Mouse (Mus musculus) hindbrain, embryonic 16.5 days (tissue): Measurements from ENCODE around the gene St14. TPM values are rescaled to one million over a fixed set of nuclear protein-coding genes. Genes with fewer than 3 reads are reported as not detected.

Experiments
- ATAC-seq: fragments of 200-750 bp; cut with Nextera tagmentation; 2 replicates; pipeline ENCODE4 v1.8.0; 2017; ENCODE audit warnings: moderate TSS enrichment, moderate library complexity
- H3K27ac ChIP-seq: fragments of 300-500 bp; sonication (generic); 2 replicates; pipeline ENCODE4 v1.5.1; 2014; ENCODE audit warnings: low read depth, mild to moderate bottlenecking, control low read depth, low read length, moderate library complexity
- H3K27me3 ChIP-seq: fragments of 300-500 bp; sonication (generic); replicated peaks from 2 replicates; pipeline ENCODE4 v1.6.1; 2014; ENCODE audit warnings: low read length; ENCODE audit not compliant: control insufficient read depth, insufficient read depth
- H3K36me3 ChIP-seq: fragments of 300-500 bp; sonication (generic); 2 replicates; pipeline ENCODE4 v1.6.1; 2014; ENCODE audit warnings: mild to moderate bottlenecking, low read length, moderate library complexity, mixed read lengths; ENCODE audit not compliant: control insufficient read depth, insufficient read depth
- H3K4me1 ChIP-seq: fragments of 300-500 bp; sonication (generic); 2 replicates; pipeline ENCODE4 v1.6.1; 2014; ENCODE audit warnings: low read depth, low read length; ENCODE audit not compliant: control insufficient read depth, insufficient read depth
- H3K4me2 ChIP-seq: fragments of 300-500 bp; sonication (generic); 2 replicates; pipeline ENCODE4 v1.6.1; 2014; ENCODE audit warnings: mild to moderate bottlenecking, low read length, control low read depth, moderate library complexity
- H3K4me3 ChIP-seq: fragments of 300-500 bp; sonication (generic); 2 replicates; pipeline ENCODE4 v1.5.1; 2014; ENCODE audit warnings: mild to moderate bottlenecking, low read length, control low read depth, moderate library complexity
- H3K9ac ChIP-seq: fragments of 300-500 bp; sonication (generic); 2 replicates; pipeline ENCODE4 v1.6.1; 2014; ENCODE audit warnings: low read depth, mild to moderate bottlenecking, control low read depth, low read length, moderate library complexity
- H3K9me3 ChIP-seq: fragments of 300-500 bp; sonication (generic); 2 replicates; pipeline ENCODE4 v1.6.1; 2014; ENCODE audit warnings: mild to moderate bottlenecking, low read length, moderate library complexity; ENCODE audit not compliant: control insufficient read depth
- whole genome bisulfite sequencing: fragments of 180-500 bp; shearing (Covaris S2); extraction: QIAGEN DNeasy Blood & Tissue Kit; methylation state at CpG from one replicate; pipeline ENCODE4 v1.1.7; 2014; 5-methylcytosine and 5-hydroxymethylcytosine counted together
- polyA plus RNA-seq: library from polyadenylated mRNA; unstranded; fragments of >200 nt; fragmentation: Nextera tagmentation; extraction: Ambion mirVana; gene quantifications from 2 replicates; pipeline ENCODE4 v1.2.1, GENCODE M21; 2015

St14 gene
- polyA plus RNA-seq, 1 experiment from 2014 or later, result 0.93 TPM

- H3K4me2 ChIP-seq, result no peak overlapping the region
- no peaks in the 10 kb centered on the region for H3K36me3 ChIP-seq
- no peak for ATAC-seq
- no peak overlapping the region for H3K4me3 ChIP-seq
- no peak overlapping the region for H3K9ac ChIP-seq
- 95% methylated on average over 10 of the region's 10 CpGs for WGBS
- no peaks in the 10 kb centered on the region for H3K27me3 ChIP-seq
- no peaks in the 10 kb centered on the region for H3K4me1 ChIP-seq
- no peaks in the 10 kb centered on the region for H3K9me3 ChIP-seq
- no peak overlapping the region for H3K27ac ChIP-seq
These were observed 40.5 kb downstream of the St14 start for GRCm38 (mm10) chr9:31091162-31091581.

- ATAC-seq, result no peak
- Histone ChIP-seq H3K27ac (no peak overlapping the region), H3K4me1 (no peaks in the 10 kb centered on the region), H3K36me3 (no peaks in the 10 kb centered on the region), H3K4me3 (no peak overlapping the region), H3K9ac (no peak overlapping the region), H3K4me2 (no peak overlapping the region), H3K9me3 (no peaks in the 10 kb centered on the region), H3K27me3 (no peaks in the 10 kb centered on the region)
- WGBS, result 80% methylated on average over 29 of the region's 29 CpGs
These were observed 41.3 kb downstream of the St14 start for GRCm38 (mm10) chr9:31090081-31091023.

GRCm38 (mm10) chr9:31089541-31089940, 42.1 kb downstream of the St14 start:
- no peaks in the 10 kb centered on the region for H3K4me1 ChIP-seq
- WGBS, result 81% methylated on average over 9 of the region's 9 CpGs
- no peak for ATAC-seq
- H3K27me3 ChIP-seq, result no peaks in the 10 kb centered on the region
- H3K27ac ChIP-seq, result no peak overlapping the region
- H3K36me3 ChIP-seq, result no peaks in the 10 kb centered on the region
- no peaks in the 10 kb centered on the region for H3K9me3 ChIP-seq
- no peak overlapping the region for H3K4me3 ChIP-seq
- no peak overlapping the region for H3K4me2 ChIP-seq
- no peak overlapping the region for H3K9ac ChIP-seq

GRCm38 (mm10) chr9:31088883-31089282, 42.8 kb downstream of the St14 start:
- Histone ChIP-seq H3K36me3 (no peaks in the 10 kb centered on the region), H3K9me3 (no peaks in the 10 kb centered on the region), H3K27me3 (no peaks in the 10 kb centered on the region), H3K4me2 (no peak overlapping the region), H3K9ac (no peak overlapping the region), H3K4me1 (no peaks in the 10 kb centered on the region), H3K4me3 (no peak overlapping the region), H3K27ac (no peak overlapping the region)
- WGBS, result 93% methylated on average over 4 of the region's 4 CpGs
- no peak for ATAC-seq

GRCm38 (mm10) chr9:31088116-31088515, 43.5 kb downstream of the St14 start:
- H3K9ac ChIP-seq, result no peak overlapping the region
- ATAC-seq, result no peak
- no peak overlapping the region for H3K4me2 ChIP-seq
- no peaks in the 10 kb centered on the region for H3K4me1 ChIP-seq
- no peak overlapping the region for H3K4me3 ChIP-seq
- H3K36me3 ChIP-seq, result no peaks in the 10 kb centered on the region
- H3K9me3 ChIP-seq, result no peaks in the 10 kb centered on the region
- WGBS, result 60% methylated on average over 3 of the region's 3 CpGs
- no peaks in the 10 kb centered on the region for H3K27me3 ChIP-seq
- H3K27ac ChIP-seq, result no peak overlapping the region

GRCm38 (mm10) chr9:31087466-31087865, 44.2 kb downstream of the St14 start:
- no peak overlapping the region for H3K27ac ChIP-seq
- WGBS, result 58% methylated on average over 4 of the region's 4 CpGs
- no peaks in the 10 kb centered on the region for H3K4me1 ChIP-seq

GRCm38 (mm10) chr9:31086754-31087145, 44.9 kb downstream of the St14 start:
- Histone ChIP-seq H3K36me3 (no peaks in the 10 kb centered on the region), H3K4me3 (no peak overlapping the region), H3K9ac (no peak overlapping the region), H3K4me1 (no peaks in the 10 kb centered on the region), H3K4me2 (no peak overlapping the region), H3K9me3 (no peaks in the 10 kb centered on the region), H3K27ac (no peak overlapping the region), H3K27me3 (no peaks in the 10 kb centered on the region)
- no peak for ATAC-seq
- 85% methylated on average over 7 of the region's 7 CpGs for WGBS

More at GRCm38 (mm10) chr9:31087466-31087865, 44.2 kb downstream of the St14 start:
- no peak overlapping the region for H3K4me3 ChIP-seq
- no peaks in the 10 kb centered on the region for H3K27me3 ChIP-seq
- H3K36me3 ChIP-seq, result no peaks in the 10 kb centered on the region
- no peak overlapping the region for H3K4me2 ChIP-seq
- H3K9me3 ChIP-seq, result no peaks in the 10 kb centered on the region
- ATAC-seq, result no peak
- H3K9ac ChIP-seq, result no peak overlapping the region

GRCm38 (mm10) chr9:31086085-31086753, 45.4 kb downstream of the St14 start:
- 21% methylated on average over 10 of the region's 10 CpGs for WGBS
- peak; percentile 63; the same call in 1 of the 2 replicates for ATAC-seq
- no peak overlapping the region for H3K4me3 ChIP-seq
- H3K4me2 ChIP-seq, result peak overlapping the region; percentile 25; the same call in 1 of the 2 replicates
- H3K27ac ChIP-seq, result no peak overlapping the region
- no peak overlapping the region for H3K9ac ChIP-seq
- H3K9me3 ChIP-seq, result no peaks in the 10 kb centered on the region
- H3K4me1 ChIP-seq, result no peaks in the 10 kb centered on the region
- no peaks in the 10 kb centered on the region for H3K27me3 ChIP-seq
- H3K36me3 ChIP-seq, result no peaks in the 10 kb centered on the region

GRCm38 (mm10) chr9:31085556-31085955, 46.1 kb downstream of the St14 start:
- no peaks in the 10 kb centered on the region for H3K9me3 ChIP-seq
- no peak overlapping the region for H3K27ac ChIP-seq
- ATAC-seq, result no peak
- no peak overlapping the region for H3K4me2 ChIP-seq
- H3K9ac ChIP-seq, result no peak overlapping the region
- H3K27me3 ChIP-seq, result no peaks in the 10 kb centered on the region
- H3K4me3 ChIP-seq, result no peak overlapping the region
- no peaks in the 10 kb centered on the region for H3K4me1 ChIP-seq
- WGBS, result 70% methylated on average over 5 of the region's 5 CpGs
- no peaks in the 10 kb centered on the region for H3K36me3 ChIP-seq
